Mouse (Mus musculus) liver, embryonic 16.5 days (tissue): ENCODE measurements around the gene Ism1. TPM values are rescaled to one million over a fixed set of nuclear protein-coding genes. Genes with fewer than 3 reads are reported as not detected.

Experiments
- ATAC-seq: fragments of 200-750 bp; cut with Nextera tagmentation; 2 replicates; pipeline ENCODE4 v1.8.0; 2017; ENCODE audit warnings: low read depth, mild to moderate bottlenecking, moderate number of reproducible peaks, moderate library complexity
- H3K27ac ChIP-seq: fragments of 300-500 bp; sonication (generic); 2 replicates; pipeline ENCODE4 v1.5.1; 2014; ENCODE audit warnings: mild to moderate bottlenecking, low read length
- H3K27me3 ChIP-seq: fragments of 300-500 bp; sonication (generic); 2 replicates; pipeline ENCODE4 v1.6.1; 2014; ENCODE audit warnings: low read depth, low read length, mixed read lengths; ENCODE audit not compliant: control insufficient read depth, insufficient read depth
- H3K36me3 ChIP-seq: fragments of 300-500 bp; sonication (generic); 2 replicates; pipeline ENCODE4 v1.6.1; 2014; ENCODE audit warnings: mild to moderate bottlenecking; ENCODE audit not compliant: control insufficient read depth, insufficient read depth
- H3K4me1 ChIP-seq: fragments of 300-500 bp; sonication (generic); 2 replicates; pipeline ENCODE4 v1.6.1; 2014; ENCODE audit warnings: low read depth, low read length, mixed read lengths; ENCODE audit not compliant: control insufficient read depth
- H3K4me2 ChIP-seq: fragments of 300-500 bp; sonication (generic); 2 replicates; pipeline ENCODE4 v1.6.1; 2014; ENCODE audit warnings: low read depth, low read length, mixed read lengths
- H3K4me3 ChIP-seq: fragments of 300-500 bp; sonication (generic); 2 replicates; pipeline ENCODE4 v1.5.1; 2014; ENCODE audit warnings: low read depth, mild to moderate bottlenecking, low read length
- H3K9ac ChIP-seq: fragments of 300-500 bp; sonication (generic); 2 replicates; pipeline ENCODE4 v1.6.1; 2014; ENCODE audit warnings: low read depth, low read length
- H3K9me3 ChIP-seq: fragments of 300-500 bp; sonication (generic); replicated peaks from 2 replicates; pipeline ENCODE4 v1.6.1; 2016; ENCODE audit warnings: low read length; ENCODE audit not compliant: control insufficient read depth
- WGBS: fragments of 180-500 bp; shearing (Covaris S2); extraction: QIAGEN DNeasy Blood & Tissue Kit; methylation state at CpG from one replicate; pipeline ENCODE4 v1.1.7; 2014; ENCODE audit not compliant: insufficient replicate concordance; 5-methylcytosine and 5-hydroxymethylcytosine counted together
- polyA plus RNA-seq: library from polyadenylated mRNA; unstranded; fragments of >200 nt; fragmentation: Nextera tagmentation; extraction: Ambion mirVana; gene quantifications from 2 replicates; pipeline ENCODE4 v1.2.1, GENCODE M21; 2015

The Ism1 gene
- polyA plus RNA-seq, 1 experiment from 2014 or later: not detected

GRCm38 (mm10) chr2:139778283-139778682 lies 100.3 kb downstream of the Ism1 start:
- 35% methylated on average over 3 of the region's 3 CpGs for WGBS
- Histone ChIP-seq H3K36me3 (no peaks in the 10 kb centered on the region), H3K4me3 (no peak overlapping the region), H3K4me1 (no peaks in the 10 kb centered on the region), H3K9me3 (no peaks in the 10 kb centered on the region), H3K9ac (no peak overlapping the region), H3K27me3 (no peaks in the 10 kb centered on the region), H3K4me2 (no peak overlapping the region), H3K27ac (no peak overlapping the region)
- ATAC-seq: no peak

- H3K4me3 ChIP-seq: no peak overlapping the region
- ATAC-seq: no peak
- 75% methylated on average over 8 of the region's 8 CpGs for WGBS
- no peaks in the 10 kb centered on the region for H3K36me3 ChIP-seq
- H3K27ac ChIP-seq: no peak overlapping the region
- no peak overlapping the region for H3K4me2 ChIP-seq
- H3K27me3 ChIP-seq: no peaks in the 10 kb centered on the region
- H3K4me1 ChIP-seq: no peaks in the 10 kb centered on the region
- H3K9ac ChIP-seq: no peak overlapping the region
- H3K9me3 ChIP-seq: no peaks in the 10 kb centered on the region
Measured at GRCm38 (mm10) chr2:139783318-139783850, 105.4 kb downstream of the Ism1 start.

DNA sequence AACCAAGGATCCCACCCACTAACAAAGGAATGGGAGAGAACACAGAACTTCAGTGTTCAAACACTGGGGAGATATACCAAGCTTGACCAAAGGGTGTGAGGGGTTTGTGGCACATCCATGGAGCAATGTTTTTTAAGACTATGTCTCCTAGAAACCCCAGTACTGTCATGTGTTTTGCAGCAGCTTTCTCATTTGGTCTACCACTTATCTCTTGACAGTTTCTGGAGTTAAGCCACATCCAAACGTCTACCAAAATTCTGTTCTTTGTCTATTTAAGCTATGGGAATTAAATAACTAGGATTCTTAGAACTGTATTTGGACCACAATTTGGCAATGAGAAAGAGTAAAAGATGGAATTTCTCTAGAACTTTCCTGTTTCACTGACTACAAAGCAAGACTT lies 106.5 kb downstream of the Ism1 start:
- Histone ChIP-seq H3K36me3 (no peaks in the 10 kb centered on the region), H3K27me3 (no peaks in the 10 kb centered on the region), H3K4me2 (no peak overlapping the region), H3K4me3 (no peak overlapping the region), H3K4me1 (no peaks in the 10 kb centered on the region), H3K9ac (no peak overlapping the region), H3K27ac (no peak overlapping the region), H3K9me3 (no peaks in the 10 kb centered on the region)
- ATAC-seq: no peak
- WGBS: 47% methylated on average over 1 of the region's 1 CpGs

DNA sequence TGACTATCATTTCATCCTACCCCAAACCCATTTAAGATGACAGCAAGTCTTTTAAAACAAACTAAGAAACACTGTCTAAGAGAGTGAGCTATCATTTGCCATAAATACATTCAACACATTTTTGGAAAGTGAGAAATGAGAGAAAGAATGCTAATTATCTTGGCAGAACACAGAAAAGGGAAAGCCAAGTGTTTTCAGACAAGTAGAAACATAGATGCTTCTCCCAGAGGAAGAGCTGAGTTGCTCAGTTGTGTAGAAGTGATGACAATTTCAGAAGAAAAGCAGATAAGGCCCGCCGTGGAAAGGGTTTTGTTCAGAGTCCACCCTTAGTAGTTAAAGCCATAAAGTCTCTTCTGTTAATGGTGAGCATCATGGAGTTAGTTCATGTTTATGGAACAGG lies 107.0 kb downstream of the Ism1 start:
- no peaks in the 10 kb centered on the region for H3K9me3 ChIP-seq
- H3K4me2 ChIP-seq: no peak overlapping the region
- H3K4me3 ChIP-seq: no peak overlapping the region
- no peaks in the 10 kb centered on the region for H3K36me3 ChIP-seq
- no peak for ATAC-seq
- no peak overlapping the region for H3K27ac ChIP-seq
- WGBS: 62% methylated on average over 2 of the region's 2 CpGs
- H3K27me3 ChIP-seq: no peaks in the 10 kb centered on the region
- H3K4me1 ChIP-seq: no peaks in the 10 kb centered on the region
- H3K9ac ChIP-seq: no peak overlapping the region

- ATAC-seq: no peak
- Histone ChIP-seq H3K9me3 (no peaks in the 10 kb centered on the region), H3K4me1 (no peaks in the 10 kb centered on the region), H3K4me2 (no peak overlapping the region), H3K27me3 (no peaks in the 10 kb centered on the region), H3K27ac (no peak overlapping the region), H3K4me3 (no peak overlapping the region), H3K9ac (no peak overlapping the region), H3K36me3 (no peaks in the 10 kb centered on the region)
- 51% methylated on average over 4 of the region's 4 CpGs for WGBS
Measured at GRCm38 (mm10) chr2:139788658-139789057, 110.7 kb downstream of the Ism1 start.

- Histone ChIP-seq H3K27me3 (no peaks in the 10 kb centered on the region), H3K9ac (no peak overlapping the region), H3K4me2 (no peak overlapping the region), H3K27ac (no peak overlapping the region), H3K4me1 (no peaks in the 10 kb centered on the region), H3K36me3 (no peaks in the 10 kb centered on the region), H3K9me3 (no peaks in the 10 kb centered on the region), H3K4me3 (no peak overlapping the region)
- 58% methylated on average over 9 of the region's 9 CpGs for WGBS
- no peak for ATAC-seq
Measured at GRCm38 (mm10) chr2:139792345-139793120, 114.6 kb downstream of the Ism1 start.

GRCm38 (mm10) chr2:139804041-139804440 lies 126.1 kb downstream of the Ism1 start:
- WGBS: 62% methylated on average over 7 of the region's 7 CpGs
- Histone ChIP-seq H3K27ac (no peak overlapping the region), H3K27me3 (no peaks in the 10 kb centered on the region), H3K36me3 (no peaks in the 10 kb centered on the region), H3K4me3 (no peak overlapping the region), H3K4me2 (no peak overlapping the region), H3K9ac (no peak overlapping the region), H3K4me1 (no peaks in the 10 kb centered on the region), H3K9me3 (no peaks in the 10 kb centered on the region)
- no peak for ATAC-seq

- Histone ChIP-seq H3K27me3 (no peaks in the 10 kb centered on the region), H3K27ac (no peak overlapping the region), H3K9me3 (no peaks in the 10 kb centered on the region), H3K4me3 (no peak overlapping the region), H3K36me3 (no peaks in the 10 kb centered on the region), H3K4me1 (no peaks in the 10 kb centered on the region), H3K4me2 (no peak overlapping the region), H3K9ac (no peak overlapping the region)
- no peak for ATAC-seq
- 63% methylated on average over 6 of the region's 6 CpGs for WGBS
Measured at GRCm38 (mm10) chr2:139807887-139808286, 129.9 kb downstream of the Ism1 start.
